Mouse (Mus musculus) adrenal gland, postnatal 14 days (tissue): ENCODE data around the gene Cspg5. TPM values are rescaled to one million over a fixed set of nuclear protein-coding genes. Genes with fewer than 3 reads are reported as not detected.

Source experiments
- microRNA-seq, 2 experiments: library from miRNA; unstranded; fragments of <30 nt; microRNA quantifications; one replicate each; pipeline ENCODE4 v1.2.0; 2021
- total RNA-seq: library from RNA; stranded (reverse); gene quantifications from 2 replicates; pipeline ENCODE4 v1.2.3, GENCODE M21; 2021

Cspg5 gene
- total RNA-seq, 1 experiment from 2014 or later = 17.2 TPM

Small RNA genes within 50 kb of the gene (microRNA-seq; reads per million reads assigned to microRNA genes)
- gene Mir6236 = 43.1 to 62.0 reads per million in 2 experiments

Other genes starting within 250 kb of the Cspg5 start
- gene Smarcc1, start 126.1 kb upstream of the Cspg5 start, total RNA-seq = 55.9 and 57.0 TPM in 2 replicates
- 82.6 and 95.2 TPM in 2 replicates for gene Dhx30, start 126.0 kb upstream of the Cspg5 start, total RNA-seq
- gene Elp6, start 61.4 kb downstream of the Cspg5 start, total RNA-seq = 6.5 and 9.4 TPM in 2 replicates
- 67.9 and 75.7 TPM in 2 replicates for gene Scap, start 89.5 kb downstream of the Cspg5 start, total RNA-seq
- 46.6 and 47.1 TPM in 2 replicates for gene Ptpn23, start 164.4 kb downstream of the Cspg5 start, total RNA-seq
- gene Ngp, start 176.0 kb downstream of the Cspg5 start, total RNA-seq = 3.0 and 10.4 TPM in 2 replicates
- 12.7 and 12.9 TPM in 2 replicates for gene Klhl18, start 232.9 kb downstream of the Cspg5 start, total RNA-seq
- 1.1 and 1.3 TPM in 2 replicates for gene Kif9, start 233.2 kb downstream of the Cspg5 start, total RNA-seq